Mouse (Mus musculus) v-Abl transformed pro-B cells (cell line): Measurements from ENCODE around the gene Olfr1510.
"Not testable (repeated sequence)": the region's sequence is repeated elsewhere in the genome, so short reads cannot be mapped to it uniquely, and the experiment has no call there.

Experiments used
- in situ Hi-C, 2 experiments: fragments of 400-800 bp; cut with MboI; formaldehyde crosslinking; loops; one replicate each; pipeline ENCODE4 v1.15.1; 2025; ENCODE audit not compliant: unreplicated experiment in 2 of 2

Olfr1510 gene

DNA sequence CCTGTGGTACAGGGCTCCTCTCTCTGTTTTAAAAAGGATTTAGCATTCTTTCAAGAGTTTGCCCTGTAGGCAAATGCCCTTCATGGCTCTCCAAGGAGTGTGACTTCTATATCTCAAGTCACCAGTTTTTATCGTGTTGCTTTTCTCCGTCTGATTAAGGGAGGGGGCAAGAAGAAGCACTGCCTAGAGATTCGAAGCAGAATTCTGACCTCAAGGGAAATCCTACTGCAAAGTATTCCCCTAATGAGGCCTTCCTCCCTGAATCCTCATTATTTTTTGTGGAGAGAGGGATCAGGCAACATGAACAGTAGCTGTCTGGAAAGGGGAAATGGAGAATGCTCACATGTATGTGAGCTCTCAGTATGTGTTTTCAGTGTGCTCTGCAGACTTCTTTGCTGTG, at the start of gene Olfr1510:
TSS of gene Olfr1510 (minus strand) at position 101 of the 400 bp plus-strand sequence.
- in situ Hi-C loops: no loop called here

DNA sequence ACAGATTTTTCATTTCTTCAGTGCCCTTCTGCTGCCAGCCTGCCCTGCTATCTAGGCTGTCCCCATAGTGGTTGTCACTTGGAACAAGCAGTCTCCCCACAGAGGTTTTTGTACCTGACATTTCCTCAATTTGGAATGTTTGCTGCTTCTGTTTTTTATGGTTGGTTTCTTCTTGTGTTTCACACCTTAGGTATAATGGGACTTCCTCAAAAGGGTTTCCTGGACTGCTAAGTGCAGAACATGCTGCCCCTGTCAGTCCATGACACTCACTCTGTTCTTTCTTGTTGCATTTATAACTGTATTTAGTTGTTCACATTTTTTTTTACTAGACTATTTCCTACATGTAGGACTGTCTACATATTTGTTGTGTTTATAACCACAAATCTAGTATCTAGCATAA, 47.8 kb upstream of the Olfr1510 start:
- in situ Hi-C loops: no loop called here

DNA sequence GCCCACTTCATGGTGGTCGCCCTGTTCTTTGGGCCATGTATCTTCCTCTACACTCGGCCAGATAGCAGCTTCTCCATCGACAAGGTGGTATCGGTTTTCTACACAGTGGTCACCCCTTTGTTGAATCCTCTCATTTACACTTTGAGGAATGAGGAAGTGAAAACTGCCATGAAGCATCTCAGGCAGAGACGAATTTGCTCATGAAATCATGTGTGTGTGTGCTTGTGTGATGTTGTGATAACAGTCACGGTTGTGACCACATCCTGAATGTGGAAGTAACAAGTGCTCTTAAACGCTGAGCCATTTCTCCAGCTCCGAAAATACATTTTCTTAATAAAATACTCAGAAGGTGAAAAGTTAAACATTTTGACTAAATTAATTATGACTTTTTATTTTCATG, 37.0 kb upstream of the Olfr1510 start:
- in situ Hi-C loops: loop anchor here in 1 of 2 experiments (5.0 kb wide), 1 partner anchor 116 kb away; no protein-coding TSS in a partner anchor

DNA sequence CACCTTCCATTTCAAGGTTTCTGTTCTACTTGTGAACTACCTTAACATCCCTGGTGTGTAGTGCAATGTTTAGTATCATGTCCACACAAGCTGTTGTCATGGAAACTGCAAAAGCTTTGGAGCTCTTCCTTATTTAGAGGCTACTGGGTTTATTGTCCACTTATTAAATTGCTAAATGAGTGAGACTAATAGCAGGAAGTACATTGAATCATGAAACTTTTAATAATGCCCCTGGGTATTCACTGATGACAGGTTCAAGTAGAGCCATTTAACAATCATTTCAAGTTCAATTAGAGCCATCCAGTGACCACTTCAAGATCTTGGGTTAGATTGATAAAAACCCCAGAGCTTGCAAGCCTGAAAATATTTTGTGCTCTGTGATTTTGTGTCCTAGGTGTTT, 28.5 kb upstream of the Olfr1510 start, which contains the start of gene Olfr1509:
TSS of gene Olfr1509 (plus strand) at position 301 of the 400 bp plus-strand sequence.
- in situ Hi-C loops: no loop called here

DNA sequence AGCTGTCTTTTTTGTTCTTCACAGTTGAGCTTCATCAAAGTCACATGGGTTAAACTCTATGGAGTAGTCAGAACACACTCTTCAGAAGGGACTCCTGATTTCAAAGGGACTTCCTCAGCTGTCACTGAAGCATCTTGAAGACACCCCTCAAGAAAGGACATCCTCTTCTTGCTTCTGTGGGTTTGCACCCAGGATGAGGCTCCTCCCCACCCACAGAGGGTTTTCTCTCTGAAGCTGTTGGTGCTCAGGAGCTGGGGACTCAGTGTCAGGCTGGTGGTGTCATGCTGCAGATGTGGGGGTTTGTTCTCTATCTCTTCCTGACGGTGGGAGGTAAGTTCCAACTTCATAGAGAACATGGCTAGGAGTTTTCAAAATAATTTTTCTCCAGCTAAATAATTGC, 13.5 kb upstream of the Olfr1510 start:
- in situ Hi-C loops: no loop called here

DNA sequence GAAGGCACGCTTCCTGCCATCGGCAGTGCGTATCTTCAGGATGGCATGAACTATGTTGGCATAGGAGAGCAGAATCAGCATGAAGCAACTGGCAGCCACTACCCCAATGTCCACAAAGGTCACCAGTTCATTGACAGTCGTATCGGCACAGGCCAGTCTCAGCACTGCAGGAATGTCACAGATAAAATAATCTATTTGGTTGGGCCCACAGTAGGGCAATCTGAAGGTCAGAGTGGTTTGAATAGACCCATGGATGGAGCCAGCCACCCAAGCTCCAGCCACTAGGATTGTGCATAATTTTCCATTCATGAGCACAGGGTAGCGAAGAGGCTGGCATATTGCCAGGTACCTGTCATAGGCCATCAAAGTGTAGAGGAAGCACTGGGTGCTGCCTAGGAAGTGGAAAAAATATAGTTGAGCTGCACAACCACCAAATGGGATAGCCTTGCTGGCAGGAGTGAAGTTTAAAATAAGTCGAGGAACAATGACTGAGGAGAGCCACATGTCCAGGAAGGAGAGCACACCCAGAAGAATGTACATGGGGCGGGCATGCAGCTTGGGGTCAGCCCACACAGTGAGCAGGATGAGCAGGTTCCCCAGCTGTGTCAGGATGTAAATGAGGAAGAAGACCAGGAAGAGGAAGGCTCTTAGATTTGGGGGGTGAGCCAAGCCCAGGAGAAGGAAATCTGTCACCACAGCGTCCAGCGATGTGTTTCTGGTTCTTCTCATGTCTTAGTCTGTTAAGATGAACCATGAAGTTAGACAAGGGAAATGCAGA, 3.8 kb downstream of the Olfr1510 start:
- in situ Hi-C loops: not testable (repeated sequence)

DNA sequence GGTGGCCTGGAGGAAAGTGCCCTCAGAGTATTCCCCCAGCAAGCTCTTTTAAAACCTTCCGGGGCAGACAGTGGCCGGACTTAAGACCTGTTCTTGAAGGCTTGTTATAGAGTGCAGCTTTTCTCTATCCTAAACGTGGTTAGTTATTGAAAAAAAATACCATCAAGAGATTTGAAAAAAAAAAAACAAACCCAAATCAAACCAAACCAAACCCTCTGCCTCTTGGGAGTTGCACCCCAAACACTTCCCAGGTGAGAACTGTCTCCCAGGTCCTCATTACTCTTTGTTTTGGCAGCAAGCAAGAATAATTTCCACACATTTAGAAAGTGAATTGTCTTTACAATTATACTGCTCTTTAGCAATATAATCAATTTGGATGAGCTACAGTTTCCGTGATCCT, 16.9 kb downstream of the Olfr1510 start, which contains the start of gene Olfr1511:
TSS of gene Olfr1511 (minus strand) at position 101 of the 400 bp plus-strand sequence.
- in situ Hi-C loops: no loop called here

DNA sequence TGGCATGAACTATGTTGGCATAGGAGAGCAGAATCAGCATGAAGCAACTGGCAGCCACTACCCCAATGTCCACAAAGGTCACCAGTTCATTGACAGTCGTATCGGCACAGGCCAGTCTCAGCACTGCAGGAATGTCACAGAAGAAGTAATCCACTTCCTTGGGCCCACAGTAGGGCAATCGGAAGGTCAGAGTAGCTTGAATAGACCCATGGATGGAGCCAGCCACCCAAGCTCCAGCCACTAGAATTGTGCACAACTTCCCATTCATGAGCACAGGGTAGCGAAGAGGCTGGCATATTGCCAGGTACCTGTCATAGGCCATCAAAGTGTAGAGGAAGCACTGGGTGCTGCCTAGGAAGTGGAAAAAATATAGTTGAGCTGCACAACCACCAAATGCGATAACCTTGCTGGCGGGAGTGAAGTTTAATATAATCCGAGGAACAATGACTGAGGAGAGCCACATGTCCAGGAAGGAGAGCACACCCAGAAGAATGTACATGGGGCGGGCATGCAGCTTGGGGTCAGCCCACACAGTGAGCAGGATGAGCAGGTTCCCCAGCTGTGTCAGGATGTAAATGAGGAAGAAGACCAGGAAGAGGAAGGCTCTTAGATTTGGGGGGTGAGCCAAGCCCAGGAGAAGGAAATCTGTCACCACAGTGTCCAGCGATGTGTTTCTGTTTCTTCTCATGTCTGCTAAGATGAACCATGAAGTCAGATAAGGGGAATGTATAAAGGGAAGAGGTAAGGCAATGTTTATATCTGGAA, 23.9 kb downstream of the Olfr1510 start:
- in situ Hi-C loops: not testable (repeated sequence)

DNA sequence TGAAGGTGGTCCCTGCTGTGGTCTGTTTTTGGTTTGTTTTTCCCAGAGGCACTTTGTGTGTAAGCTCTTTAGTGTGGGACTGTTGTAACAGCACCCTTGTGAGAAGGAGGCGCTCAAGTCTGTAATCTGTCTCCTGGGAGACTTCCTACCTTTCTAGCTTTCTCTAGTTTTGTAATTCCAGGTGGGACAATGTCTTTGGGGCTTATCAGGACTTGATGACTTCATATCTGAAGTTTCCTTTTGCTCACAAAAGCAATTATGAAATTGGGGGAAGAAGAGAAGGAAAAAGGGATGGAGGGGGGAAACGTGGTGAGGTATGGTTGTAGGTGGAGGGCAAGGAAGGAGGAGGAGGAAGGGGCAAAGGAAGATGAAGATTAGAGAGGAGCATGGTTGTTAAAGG, 35.1 kb downstream of the Olfr1510 start, which contains the start of gene Olfr1512:
TSS of gene Olfr1512 (minus strand) at position 101 of the 400 bp plus-strand sequence.
- in situ Hi-C loops: no loop called here

DNA sequence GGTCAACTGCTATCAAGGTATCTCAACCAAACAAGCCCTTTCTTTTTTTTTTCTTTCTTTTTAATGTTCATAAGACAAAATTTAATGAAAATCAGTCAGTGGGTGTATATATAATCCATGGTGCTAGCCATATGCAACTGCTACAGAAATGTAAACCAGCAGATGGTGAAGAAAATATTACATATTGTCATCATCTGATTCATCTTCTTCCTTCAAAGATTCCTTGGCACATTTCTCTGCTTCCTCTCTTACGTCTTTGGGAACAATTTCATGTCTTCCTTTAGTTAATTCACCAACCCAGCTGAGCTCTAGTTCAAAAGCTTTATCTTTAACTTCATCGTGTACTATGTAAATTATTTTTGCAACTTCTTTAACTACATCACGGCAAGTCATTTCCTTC, 45.4 kb downstream of the Olfr1510 start:
- in situ Hi-C loops: no loop called here
